Mouse (Mus musculus) lung, postnatal 0 days (tissue): Measurements from ENCODE around the gene Gm20662. TPM values are rescaled to one million over a fixed set of nuclear protein-coding genes. Genes with fewer than 3 reads are reported as not detected.

Source experiments
- ATAC-seq: fragments of 200-750 bp; cut with Nextera tagmentation; 2 replicates; pipeline ENCODE4 v1.8.0; 2017; ENCODE audit warnings: moderate library complexity
- DNase-seq: peaks from one replicate; pipeline ENCODE4 v3.0.0-alpha.2; 2016; ENCODE audit warnings: low spot score
- H3K27ac ChIP-seq: fragments of 300-500 bp; sonication (generic); 2 replicates; pipeline ENCODE4 v1.5.1; 2014; ENCODE audit warnings: antibody characterized with exemption, mild to moderate bottlenecking, low read length, mixed read lengths
- H3K27me3 ChIP-seq: fragments of 300-500 bp; sonication (generic); replicated peaks from 2 replicates; pipeline ENCODE4 v1.6.1; 2014; ENCODE audit warnings: low read length, mixed read lengths; ENCODE audit not compliant: insufficient read depth
- H3K36me3 ChIP-seq: fragments of 300-500 bp; sonication (generic); 2 replicates; pipeline ENCODE4 v1.6.1; 2014; ENCODE audit warnings: low read length, mixed read lengths; ENCODE audit not compliant: insufficient read depth
- H3K4me1 ChIP-seq: fragments of 300-500 bp; sonication (generic); 2 replicates; pipeline ENCODE4 v1.6.1; 2014; ENCODE audit warnings: antibody characterized with exemption, low read depth, low read length, mixed read lengths; ENCODE audit not compliant: insufficient read depth
- H3K4me2 ChIP-seq: fragments of 300-500 bp; sonication (generic); replicated peaks from 2 replicates; pipeline ENCODE4 v1.6.1; 2014; ENCODE audit warnings: low read depth, mild to moderate bottlenecking, low read length, moderate library complexity, mixed read lengths
- H3K4me3 ChIP-seq: fragments of 300-500 bp; sonication (generic); 2 replicates; pipeline ENCODE4 v1.5.1; 2014; ENCODE audit warnings: low read depth, low read length
- H3K9ac ChIP-seq: fragments of 300-500 bp; sonication (generic); replicated peaks from 2 replicates; pipeline ENCODE4 v1.6.1; 2014; ENCODE audit warnings: low read depth, mild to moderate bottlenecking
- H3K9me3 ChIP-seq: fragments of 300-500 bp; sonication (generic); 2 replicates; pipeline ENCODE4 v1.6.1; 2016; ENCODE audit warnings: low read length, mixed read lengths
- CTCF ChIP-seq: IDR thresholded peaks from 2 replicates; pipeline ENCODE4 v1.5.1; 2016; ENCODE audit warnings: antibody characterized with exemption, mild to moderate bottlenecking
- EP300 ChIP-seq: IDR thresholded peaks from 2 replicates; pipeline ENCODE4 v1.6.1; 2016; ENCODE audit warnings: antibody characterized with exemption, mild to moderate bottlenecking, control low read depth
- WGBS: fragments of 180-500 bp; shearing (Covaris S2); extraction: QIAGEN DNeasy Blood & Tissue Kit; methylation state at CpG from one replicate; pipeline ENCODE4 v1.1.7; 2014; 5-methylcytosine and 5-hydroxymethylcytosine counted together
- microRNA-seq: library from miRNA; unstranded; fragments of <30 nt; microRNA quantifications from one replicate; pipeline ENCODE4, GENCODE M21; 2016
- polyA plus RNA-seq: library from polyadenylated mRNA; unstranded; fragments of >200 nt; fragmentation: Nextera tagmentation; extraction: Ambion mirVana; gene quantifications from 2 replicates; pipeline ENCODE4 v1.2.1, GENCODE M21; 2015

The Gm20662 gene
- polyA plus RNA-seq, 1 experiment from 2014 or later, result 0.44 TPM

DNA sequence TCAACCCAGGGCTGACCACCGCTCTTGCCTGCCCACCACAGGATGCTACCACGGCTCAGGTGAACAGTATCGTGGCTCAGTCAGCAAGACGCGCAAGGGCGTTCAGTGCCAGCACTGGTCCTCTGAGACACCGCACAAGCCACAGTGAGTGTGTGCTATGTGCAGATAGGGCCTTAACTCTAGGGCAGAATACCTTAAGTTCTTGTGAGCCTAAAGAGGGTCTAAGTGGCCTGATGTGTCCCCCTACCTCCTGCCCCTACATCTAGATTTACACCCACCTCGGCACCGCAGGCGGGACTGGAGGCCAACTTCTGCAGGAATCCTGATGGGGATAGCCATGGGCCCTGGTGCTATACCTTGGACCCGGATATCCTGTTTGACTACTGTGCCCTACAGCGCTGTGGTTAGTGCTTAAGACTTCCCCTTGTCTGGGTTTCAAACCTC is 86.9 kb downstream of the Gm20662 start, which contains the start of gene Rnf123:
Gene Rnf123 (minus strand): TSS at position 359 of the 444 bp plus-strand sequence.
- H3K27me3 ChIP-seq, result peaks cover 5% of the 10 kb centered on the region; the same call in 1 of the 2 replicates
- no peak for TF ChIP-seq CTCF
- no peak for TF ChIP-seq EP300
- peaks cover 28% of the 10 kb centered on the region; the same call in 1 of the 2 replicates for H3K36me3 ChIP-seq
- ATAC-seq (no peak), DNase-seq (no peak)
- H3K27ac ChIP-seq, result no peak within 1 kb of the TSS
- WGBS, result 32% methylated on average over 12 of the region's 12 CpGs
- H3K4me3 ChIP-seq, result no peak within 1 kb of the TSS
- peak within 1 kb of the TSS; percentile 36 for H3K4me2 ChIP-seq
- H3K4me1 ChIP-seq, result peaks cover 14% of the 10 kb centered on the region
- peak within 1 kb of the TSS; percentile 19; the same call in 1 of the 2 replicates for H3K9ac ChIP-seq
- H3K9me3 ChIP-seq, result no peaks in the 10 kb centered on the region

DNA sequence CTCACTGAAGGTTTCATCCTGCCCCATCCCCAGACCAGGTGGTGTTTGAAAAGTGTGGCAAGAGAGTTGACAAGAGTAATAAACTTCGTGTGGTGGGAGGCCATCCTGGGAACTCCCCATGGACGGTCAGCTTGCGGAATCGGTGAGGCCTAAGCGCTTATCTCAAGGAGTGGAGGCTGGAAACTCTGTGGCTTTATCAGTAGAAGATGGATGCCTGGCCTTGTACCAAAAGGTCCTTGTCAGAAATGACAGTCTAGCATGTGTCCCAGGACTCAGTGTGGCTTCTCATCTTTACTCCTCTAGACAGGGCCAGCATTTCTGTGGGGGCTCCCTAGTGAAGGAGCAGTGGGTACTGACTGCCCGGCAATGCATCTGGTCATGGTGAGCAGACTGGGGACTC is 87.4 kb downstream of the Gm20662 start:
- H3K36me3 ChIP-seq, result peaks cover 30% of the 10 kb centered on the region; the same call in 1 of the 2 replicates
- TF ChIP-seq EP300, result no peak
- no peak for TF ChIP-seq CTCF
- no peak overlapping the region for H3K4me3 ChIP-seq
- no peak overlapping the region for H3K4me2 ChIP-seq
- no peaks in the 10 kb centered on the region for H3K9me3 ChIP-seq
- no peak overlapping the region for H3K27ac ChIP-seq
- no peak for DNase-seq
- ATAC-seq, result no peak
- peaks cover 5% of the 10 kb centered on the region; the same call in 1 of the 2 replicates for H3K27me3 ChIP-seq
- WGBS, result 50% methylated on average over 6 of the region's 6 CpGs
- H3K9ac ChIP-seq, result no peak overlapping the region
- peaks cover 8% of the 10 kb centered on the region; the same call in 1 of the 2 replicates for H3K4me1 ChIP-seq

DNA sequence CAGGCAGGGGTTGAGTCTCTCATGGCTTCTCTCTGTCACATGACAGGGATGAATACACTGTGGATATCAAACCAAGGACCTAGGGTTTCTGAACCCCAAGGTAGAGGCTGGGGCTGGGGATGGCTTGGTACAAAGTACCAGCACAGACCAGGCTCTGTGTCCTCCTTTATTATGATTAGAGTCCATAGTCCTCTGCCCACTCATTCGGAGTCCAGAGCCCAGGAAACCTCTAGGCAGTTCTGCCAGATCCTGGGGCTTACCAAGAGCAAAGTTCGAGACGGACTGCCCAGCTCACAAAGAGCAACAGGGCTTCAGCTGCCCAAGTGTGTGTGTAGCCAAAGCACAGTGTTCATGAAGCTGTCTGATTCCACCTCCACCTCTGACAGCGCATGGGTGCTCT is 89.1 kb downstream of the Gm20662 start:
- H3K9ac ChIP-seq, result no peak overlapping the region
- peaks cover 5% of the 10 kb centered on the region; the same call in 1 of the 2 replicates for H3K4me1 ChIP-seq
- DNase-seq, result no peak
- no peak overlapping the region for H3K4me2 ChIP-seq
- ATAC-seq, result no peak
- peaks cover 5% of the 10 kb centered on the region; the same call in 1 of the 2 replicates for H3K27me3 ChIP-seq
- H3K4me3 ChIP-seq, result no peak overlapping the region
- H3K9me3 ChIP-seq, result no peaks in the 10 kb centered on the region
- WGBS, result 92% methylated on average over 4 of the region's 4 CpGs
- no peak overlapping the region for H3K27ac ChIP-seq
- H3K36me3 ChIP-seq, result peaks cover 45% of the 10 kb centered on the region; the same call in 1 of the 2 replicates
- TF ChIP-seq EP300 (no peak), CTCF (no peak)

DNA sequence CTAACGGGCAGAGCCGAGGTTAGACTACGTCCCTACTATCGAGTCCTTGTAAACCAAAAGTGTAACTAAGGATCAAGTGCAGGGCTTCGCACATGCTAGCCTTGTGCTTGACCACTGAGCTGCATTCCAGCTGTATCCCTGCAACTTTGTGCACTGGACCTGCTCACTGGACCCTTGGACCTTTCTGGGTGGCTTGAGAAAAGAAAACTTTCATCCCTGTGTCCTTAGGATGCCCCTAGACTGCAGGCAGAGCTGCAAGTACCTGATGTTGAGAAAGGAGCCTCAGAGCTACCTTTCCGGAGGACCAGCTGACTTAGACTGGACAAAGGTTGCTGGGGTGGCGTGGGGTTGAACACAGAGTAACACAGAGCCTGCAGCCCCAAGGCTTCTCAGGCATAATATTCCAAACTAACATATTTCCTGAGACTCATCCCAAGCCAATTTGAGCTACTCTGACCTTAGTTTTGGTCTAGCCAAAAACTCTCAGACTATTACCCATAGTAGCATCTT is 94.5 kb downstream of the Gm20662 start:
- Histone ChIP-seq H3K4me3 (no peak overlapping the region), H3K27ac (no peak overlapping the region), H3K4me2 (no peak overlapping the region), H3K4me1 (no peaks in the 10 kb centered on the region), H3K9ac (no peak overlapping the region), H3K27me3 (no peaks in the 10 kb centered on the region), H3K36me3 (peaks cover 44% of the 10 kb centered on the region; the same call in 1 of the 2 replicates), H3K9me3 (no peaks in the 10 kb centered on the region)
- no peak for TF ChIP-seq CTCF
- no peak for TF ChIP-seq EP300
- DNase-seq, result no peak
- ATAC-seq, result no peak
- WGBS, result 97% methylated on average over 7 of the region's 7 CpGs

DNA sequence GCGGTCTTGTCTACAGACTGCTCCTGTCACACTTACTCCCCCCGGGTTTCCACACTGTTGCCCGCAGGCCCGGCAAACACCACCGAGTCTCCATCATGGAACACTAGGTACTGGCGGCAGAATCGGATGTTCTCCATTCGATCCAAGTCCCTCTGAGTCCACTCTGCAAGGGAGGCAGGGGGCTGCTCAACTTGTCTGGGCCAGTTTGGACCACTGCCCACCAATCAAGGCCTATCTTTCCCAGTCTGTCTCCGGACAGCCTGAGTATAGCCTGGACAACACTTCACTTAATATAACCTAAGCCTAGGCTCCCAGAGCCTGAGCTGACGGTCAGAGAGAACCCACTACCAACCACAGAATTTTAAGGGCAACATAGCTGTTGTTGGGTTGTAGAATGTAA is 97.4 kb downstream of the Gm20662 start:
- Histone ChIP-seq H3K4me2 (peak overlapping the region; percentile 97), H3K9me3 (no peaks in the 10 kb centered on the region), H3K36me3 (peaks cover 26% of the 10 kb centered on the region; the same call in 1 of the 2 replicates), H3K4me1 (no peaks in the 10 kb centered on the region; the same call in 1 of the 2 replicates), H3K27me3 (no peaks in the 10 kb centered on the region), H3K27ac (peak overlapping the region; percentile 83; the same call in 1 of the 2 replicates), H3K9ac (peak overlapping the region; percentile 61), H3K4me3 (peak overlapping the region; percentile 62; the same call in 1 of the 2 replicates)
- 65% methylated on average over 10 of the region's 10 CpGs for WGBS
- DNase-seq (no peak), ATAC-seq (no peak)
- no peak for TF ChIP-seq CTCF
- no peak for TF ChIP-seq EP300

GRCm38 (mm10) chr9:108094184-108094941 is 98.2 kb downstream of the Gm20662 start, which contains the start of gene Apeh:
Gene Apeh (minus strand): TSS chr9:108094606.
- peak; percentile 97 for DNase-seq
- peak; percentile 97 for ATAC-seq
- TF ChIP-seq EP300, result no peak
- TF ChIP-seq CTCF, result no peak; the same call in 1 of the 2 replicates
- no peaks in the 10 kb centered on the region for H3K27me3 ChIP-seq
- H3K9ac ChIP-seq, result peak within 1 kb of the TSS; percentile 61
- peak within 1 kb of the TSS; percentile 97 for H3K4me2 ChIP-seq
- peaks cover 20% of the 10 kb centered on the region; the same call in 1 of the 2 replicates for H3K36me3 ChIP-seq
- peak within 1 kb of the TSS; percentile 83 for H3K27ac ChIP-seq
- 3% methylated on average over 49 of the region's 52 CpGs for WGBS
- H3K4me1 ChIP-seq, result no peaks in the 10 kb centered on the region; the same call in 1 of the 2 replicates
- H3K4me3 ChIP-seq, result peak within 1 kb of the TSS; percentile 62
- no peaks in the 10 kb centered on the region for H3K9me3 ChIP-seq

Small RNA genes lying within 50 kb of the gene (microRNA-seq; reads per million reads assigned to microRNA genes)
- not detected for gene Mir7088

Other genes starting within 250 kb of the Gm20662 start
- gene Rbm5, start 225.4 kb upstream of the Gm20662 start, polyA plus RNA-seq, result 119 and 128 TPM in 2 replicates
- gene Rbm6, start 123.1 kb upstream of the Gm20662 start, polyA plus RNA-seq, result 35.6 and 40.9 TPM in 2 replicates
- 12.3 and 12.8 TPM in 2 replicates for gene Mon1a, start 108.2 kb upstream of the Gm20662 start, polyA plus RNA-seq
- gene Mst1r, start 89.5 kb upstream of the Gm20662 start, polyA plus RNA-seq, result 3.1 and 3.5 TPM in 2 replicates
- not detected in 2 replicates for gene Actl11, start 67.9 kb upstream of the Gm20662 start, polyA plus RNA-seq
- 0.12 and 0.35 TPM in 2 replicates for gene Camkv, start 60.7 kb upstream of the Gm20662 start, polyA plus RNA-seq
- gene Traip, start 46.2 kb upstream of the Gm20662 start, polyA plus RNA-seq, result 2.2 and 2.6 TPM in 2 replicates
- 33.2 and 33.3 TPM in 2 replicates for gene Uba7, start 20.8 kb upstream of the Gm20662 start, polyA plus RNA-seq
- 1.8 and 3.6 TPM in 2 replicates for gene Gm20661, start 13.3 kb upstream of the Gm20662 start, polyA plus RNA-seq
- gene Inka1, start 10.5 kb upstream of the Gm20662 start, polyA plus RNA-seq, result 65.0 and 68.5 TPM in 2 replicates
- 7.8 and 8.9 TPM in 2 replicates for gene Cdhr4, start 3.9 kb upstream of the Gm20662 start, polyA plus RNA-seq
- gene Ip6k1, start 6.2 kb downstream of the Gm20662 start, polyA plus RNA-seq, result 52.0 and 53.9 TPM in 2 replicates
- 25.5 and 26.5 TPM in 2 replicates for gene Gmppb, start 52.9 kb downstream of the Gm20662 start, polyA plus RNA-seq
- gene Amigo3, start 56.8 kb downstream of the Gm20662 start, polyA plus RNA-seq, result 1.6 and 1.7 TPM in 2 replicates
- gene Mst1, start 84.1 kb downstream of the Gm20662 start, polyA plus RNA-seq, result 0.62 and 1.1 TPM in 2 replicates
- gene Rnf123, start 87.0 kb downstream of the Gm20662 start, polyA plus RNA-seq, result 19.7 and 20.4 TPM in 2 replicates
- gene Apeh, start 98.3 kb downstream of the Gm20662 start, polyA plus RNA-seq, result 29.3 and 34.6 TPM in 2 replicates
- 0.06 and 0.12 TPM in 2 replicates for gene Bsn, start 194.0 kb downstream of the Gm20662 start, polyA plus RNA-seq